8 mouse cellular contexts compared by ENCODE assay signal in genomic region chr8:86908536-86908935, GRCm38 (mm10). TPM values are rescaled to one million over a fixed set of nuclear protein-coding genes. Genes with fewer than 3 reads are reported as not detected.
A peak's percentile ranks its signal among the peaks of the same experiment; 100 is the strongest.
DNase-seq lines count a peak whose midpoint lies in the region; ATAC-seq and TF ChIP-seq lines count a peak whose summit lies in the region.
"Had no signal": no experiment of that assay in that cellular context is flagged by ENCODE, and none has a peak within 500 bp of the region (broad histone marks: within the 10 kb centered on the region; RNA-seq: fewer than 3 reads in every experiment).

No protein-coding gene starts in this region.

- 0 out of 2 replicates have a peak, but pooled peaks cover 3% of the 10 kb centered on the region for H3K9me3 ChIP-seq in liver, postnatal 0 days (ENCODE audit: low read length)
- H3K9me3 ChIP-seq: limb, embryonic 15.5 days had no signal

- H3K9ac ChIP-seq in liver, postnatal 0 days (replicated peaks), result no peak overlapping the region
- H3K9ac ChIP-seq: limb, embryonic 15.5 days had no signal

- peak; percentile 83 to 85 for DNase-seq in B cell, adult 2 months
- peak; percentile 42 to 66 for DNase-seq in CD8-positive naive resting alpha-beta T cell, adult 2 months (ENCODE audit: low read depth in 2 of 2, low spot score in 2 of 2)
- peak; percentile 40 for DNase-seq in c-Kit-positive CD71-positive TER-119-negative erythroid progenitor cells, embryonic 14.5 days (ENCODE audit: low read depth)
- DNase-seq in kidney, postnatal 25 days, result peak; percentile 69 to 88
- peak; percentile 78 for DNase-seq in liver, postnatal 0 days
- DNase-seq in right cerebral cortex, postnatal 25 days, result peak; percentile 68

- no peak overlapping the region for H3K4me2 ChIP-seq in liver, postnatal 0 days (ENCODE audit: low read depth, low read length)
- H3K4me2 ChIP-seq: limb, embryonic 15.5 days had no signal

- no peaks in the 10 kb centered on the region for H3K27me3 ChIP-seq in liver, postnatal 0 days (ENCODE audit: insufficient read depth, low read length)
- H3K27me3 ChIP-seq: limb, embryonic 15.5 days had no signal

- H3K36me3 ChIP-seq in liver, postnatal 0 days (replicated peaks; ENCODE audit: insufficient read depth, low read length), result no peaks in the 10 kb centered on the region
- H3K36me3 ChIP-seq: limb, embryonic 15.5 days had no signal

- peak; percentile 90 for TF ChIP-seq CTCF in liver, postnatal 0 days (IDR thresholded peaks at IDR 0.05; ENCODE audit: low read depth)

- H3K4me3 ChIP-seq in liver, postnatal 0 days (ENCODE audit: low read depth, low read length), result no peak overlapping the region
- H3K4me3 ChIP-seq: limb, embryonic 15.5 days had no signal

- no peak overlapping the region for H3K27ac ChIP-seq in liver, postnatal 0 days (ENCODE audit: low read depth)
- H3K27ac ChIP-seq: limb, embryonic 15.5 days had no signal

- no peaks in the 10 kb centered on the region for H3K4me1 ChIP-seq in liver, postnatal 0 days (ENCODE audit: insufficient read depth)
- H3K4me1 ChIP-seq: limb, embryonic 15.5 days had no signal

- no peak for TF ChIP-seq EP300 in liver, postnatal 0 days (IDR thresholded peaks at IDR 0.05; ENCODE audit: low read depth)

- ATAC-seq in frontal cortex, adult (ENCODE audit: low TSS enrichment), result peak; percentile 80
- ATAC-seq in liver, postnatal 0 days, result no peak

- 21% methylated on average over 6 of the region's 6 CpGs for WGBS in liver, postnatal 0 days (ENCODE audit: insufficient replicate concordance)

RNA-seq across cellular contexts. Expression of gene N4bp1, which starts 23.5 kb away (rescaled TPM):
- 2.3 and 2.6 TPM in 2 replicates for polyA plus RNA-seq in liver, postnatal 0 days (2015; fragmentation: Nextera tagmentation; extraction: Ambion mirVana)
